Mouse (Mus musculus): ENCODE data around the gene Mapkapk3. TPM values are rescaled to one million over a fixed set of nuclear protein-coding genes. Genes with fewer than 3 reads are reported as not detected.

Gene Mapkapk3
- total and polyA plus RNA-seq, 3 experiments: 29.9 to 39.8 (median 30.1) TPM

- Histone ChIP-seq H3K9ac (ENCODE audit: insufficient read depth, low read depth) (no peak overlapping the region), H3K4me1 (ENCODE audit: control insufficient read depth in 1 of 2, insufficient read depth in 2 of 2) (peaks cover 0 to 33% of the 10 kb centered on the region in 2 experiments; a peak in 2 of 4 replicates), H3K79me2 (replicated peaks; ENCODE audit: control insufficient read depth, extremely low read depth, insufficient read depth, poor library complexity, severe bottlenecking) (no peaks in the 10 kb centered on the region), H3K27me3 (replicated peaks) (no peaks in the 10 kb centered on the region), H3K4me3 (replicated peaks in 1 of 3; ENCODE audit: low read depth in 2 of 3, low read length in 2 of 3, poor library complexity in 1 of 3) (no peak overlapping the region), H3K4me2 (ENCODE audit: insufficient read depth, low read depth, poor library complexity, severe bottlenecking) (no peak overlapping the region), H3K9me3 (replicated peaks; ENCODE audit: low read length) (no peaks in the 10 kb centered on the region), H3K36me3 (replicated peaks in 1 of 2; ENCODE audit: control insufficient read depth in 1 of 2, insufficient read depth in 1 of 2, low read length in 1 of 2) (peaks cover 46 to 91% of the 10 kb centered on the region in 2 experiments), H3K27ac (ENCODE audit: insufficient read depth, low read depth) (no peak overlapping the region)
- no peak for TF ChIP-seq MAFK (IDR thresholded peaks at IDR 0.05; ENCODE audit: insufficient replicate concordance, low read length)
- TF ChIP-seq POLR2A (IDR thresholded peaks at IDR 0.05; ENCODE audit: low read depth, low read length): no peak
- TF ChIP-seq ELF1 (IDR thresholded peaks at IDR 0.05; ENCODE audit: low read depth, low read length): no peak
- no peak for TF ChIP-seq GABPA (IDR thresholded peaks at IDR 0.05; ENCODE audit: insufficient replicate concordance, low read depth, low read length)
- no peak for TF ChIP-seq NRF1 (IDR thresholded peaks at IDR 0.05; ENCODE audit: low read depth, low read length)
- no peak for TF ChIP-seq POLR2AphosphoS2 (IDR thresholded peaks at IDR 0.05; ENCODE audit: low read depth, low read length)
- TF ChIP-seq ZNF384 (IDR thresholded peaks at IDR 0.05; ENCODE audit: low read depth, low read length): no peak
- TF ChIP-seq JUND (conservative IDR thresholded peaks at IDR 0.05; ENCODE audit: low read depth, low read length): no peak
- TF ChIP-seq RAD21 (IDR thresholded peaks at IDR 0.05; ENCODE audit: low read depth, low read length): no peak
- no peak for TF ChIP-seq KAT2A (IDR thresholded peaks at IDR 0.05; ENCODE audit: insufficient replicate concordance, low read length)
- no peak for TF ChIP-seq NELFE (IDR thresholded peaks at IDR 0.05; ENCODE audit: low read depth, low read length)
- in situ Hi-C loops (cut with MboI; ENCODE audit: low pct_ligation_motif_present, low pct_unique_long_range_greater_than_20kb, low sequenced_read_pairs) (no loop called here), dilution Hi-C loops (cut with MboI; ENCODE audit: extremely low pct_ligation_motif_present, extremely low pct_unique_long_range_greater_than_20kb, low sequenced_read_pairs) (no loop called here)
- peak; percentile 31 for DNase-seq (ENCODE audit: extremely low read depth)
Observed at GRCm38 (mm10) chr9:107260836-107261235, 28.8 kb downstream of the Mapkapk3 start.

GRCm38 (mm10) chr9:107260429-107260828 is 29.2 kb downstream of the Mapkapk3 start:
- dilution Hi-C loops (cut with MboI; ENCODE audit: extremely low pct_ligation_motif_present, extremely low pct_unique_long_range_greater_than_20kb, low sequenced_read_pairs): no loop called here
- peaks cover 0 to 33% of the 10 kb centered on the region in 2 experiments; a peak in 2 of 4 replicates for H3K4me1 ChIP-seq (ENCODE audit: control insufficient read depth in 1 of 2, insufficient read depth in 2 of 2)
- no peak for DNase-seq (ENCODE audit: extremely low read depth)
- no peak overlapping the region for H3K4me3 ChIP-seq (replicated peaks in 1 of 3; ENCODE audit: low read depth in 2 of 3, low read length in 2 of 3, poor library complexity in 1 of 3)
- H3K27ac ChIP-seq (ENCODE audit: insufficient read depth, low read depth): no peak overlapping the region
- H3K27me3 ChIP-seq (replicated peaks): no peaks in the 10 kb centered on the region
- peaks cover 50 to 91% of the 10 kb centered on the region in 2 experiments for H3K36me3 ChIP-seq (replicated peaks in 1 of 2; ENCODE audit: control insufficient read depth in 1 of 2, insufficient read depth in 1 of 2, low read length in 1 of 2)
- in situ Hi-C loops (cut with MboI; ENCODE audit: low pct_ligation_motif_present, low pct_unique_long_range_greater_than_20kb, low sequenced_read_pairs): no loop called here
- H3K4me2 ChIP-seq (ENCODE audit: insufficient read depth, low read depth, poor library complexity, severe bottlenecking): no peak overlapping the region
- no peak overlapping the region for H3K9ac ChIP-seq (ENCODE audit: insufficient read depth, low read depth)
- H3K9me3 ChIP-seq (replicated peaks; ENCODE audit: low read length): no peaks in the 10 kb centered on the region
- no peaks in the 10 kb centered on the region for H3K79me2 ChIP-seq (replicated peaks; ENCODE audit: control insufficient read depth, extremely low read depth, insufficient read depth, poor library complexity, severe bottlenecking)
- TF ChIP-seq CHD2 (IDR thresholded peaks at IDR 0.05; ENCODE audit: low read length): no peak

GRCm38 (mm10) chr9:107259571-107259970 is 30.1 kb downstream of the Mapkapk3 start:
- Histone ChIP-seq H3K9ac (ENCODE audit: insufficient read depth, low read depth) (no peak overlapping the region), H3K4me3 (replicated peaks in 1 of 3; ENCODE audit: low read depth in 2 of 3, low read length in 2 of 3, poor library complexity in 1 of 3) (no peak overlapping the region), H3K9me3 (replicated peaks; ENCODE audit: low read length) (no peaks in the 10 kb centered on the region), H3K27ac (ENCODE audit: insufficient read depth, low read depth) (no peak overlapping the region), H3K4me1 (ENCODE audit: control insufficient read depth in 1 of 2, insufficient read depth in 2 of 2) (peaks cover 0 to 33% of the 10 kb centered on the region in 2 experiments; a peak in 2 of 4 replicates), H3K4me2 (ENCODE audit: insufficient read depth, low read depth, poor library complexity, severe bottlenecking) (no peak overlapping the region), H3K27me3 (replicated peaks) (no peaks in the 10 kb centered on the region), H3K79me2 (replicated peaks; ENCODE audit: control insufficient read depth, extremely low read depth, insufficient read depth, poor library complexity, severe bottlenecking) (no peaks in the 10 kb centered on the region), H3K36me3 (replicated peaks in 1 of 2; ENCODE audit: control insufficient read depth in 1 of 2, insufficient read depth in 1 of 2, low read length in 1 of 2) (peaks cover 56 to 95% of the 10 kb centered on the region in 2 experiments)
- dilution Hi-C loops (cut with MboI; ENCODE audit: extremely low pct_ligation_motif_present, extremely low pct_unique_long_range_greater_than_20kb, low sequenced_read_pairs): no loop called here
- in situ Hi-C loops (cut with MboI; ENCODE audit: low pct_ligation_motif_present, low pct_unique_long_range_greater_than_20kb, low sequenced_read_pairs): no loop called here
- DNase-seq (ENCODE audit: extremely low read depth): no peak
- TF ChIP-seq RCOR1 (conservative IDR thresholded peaks at IDR 0.05; ENCODE audit: low read depth, low read length) (no peak), MEF2A (IDR thresholded peaks at IDR 0.05; ENCODE audit: borderline replicate concordance, low read depth, low read length) (no peak), TCF12 (IDR thresholded peaks at IDR 0.05; ENCODE audit: low read depth, low read length) (no peak), POLR2AphosphoS2 (IDR thresholded peaks at IDR 0.05; ENCODE audit: low read depth, low read length) (no peak), CHD1 (IDR thresholded peaks at IDR 0.05; ENCODE audit: low read depth, low read length) (no peak), NELFE (IDR thresholded peaks at IDR 0.05; ENCODE audit: low read depth, low read length) (no peak)
